9 mouse cellular contexts compared by ENCODE assay signal in genomic region chr11:64956962-64957729, GRCm38 (mm10). TPM values are rescaled to one million over a fixed set of nuclear protein-coding genes. Genes with fewer than 3 reads are reported as not detected.
DNase-seq lines count a peak whose midpoint lies in the region; ATAC-seq and TF ChIP-seq lines count a peak whose summit lies in the region.
"Had no signal": no experiment of that assay in that cellular context is flagged by ENCODE, and none has a peak within 500 bp of the region (broad histone marks: within the 10 kb centered on the region; RNA-seq: fewer than 3 reads in every experiment).

No protein-coding gene starts in this region.

- H3K27ac ChIP-seq in hindbrain, embryonic 15.5 days (replicated peaks) = no peak overlapping the region
- no peak overlapping the region for H3K27ac ChIP-seq in midbrain, postnatal 0 days (ENCODE audit: low read depth, low read length)

- no peaks in the 10 kb centered on the region for H3K36me3 ChIP-seq in hindbrain, embryonic 15.5 days
- H3K36me3 ChIP-seq in midbrain, postnatal 0 days (ENCODE audit: insufficient read depth, low read length) = no peaks in the 10 kb centered on the region

- peak overlapping the region; percentile 8; the same call in 1 of the 2 replicates for H3K4me3 ChIP-seq in hindbrain, embryonic 15.5 days
- peak overlapping the region; percentile 12; the same call in 1 of the 2 replicates for H3K4me3 ChIP-seq in midbrain, postnatal 0 days (ENCODE audit: low read depth, low read length)
- H3K4me3 ChIP-seq: erythroblast, embryonic 14.5 days had no signal

- TF ChIP-seq CTCF in midbrain, postnatal 0 days (IDR thresholded peaks at IDR 0.05) = no peak

- DNase-seq in heart, adult 11 months = peak; percentile 66
- DNase-seq in heart, adult 9 months (ENCODE audit: low spot score in 2 of 2) = no peak
- DNase-seq in embryo, embryonic 9.5 days (ENCODE audit: extremely low spot score) = peak; percentile 54
- peak; percentile 14 for DNase-seq in midbrain, postnatal 0 days (ENCODE audit: low spot score)
- no peak for DNase-seq in thymus, postnatal 10 days (ENCODE audit: low spot score in 2 of 2)
- DNase-seq in MN1 (ENCODE audit: low spot score) = no peak
- DNase-seq in gastrocnemius, postnatal 25 days = no peak

- no peaks in the 10 kb centered on the region; the same call in 1 of the 2 replicates for H3K27me3 ChIP-seq in hindbrain, embryonic 15.5 days
- no peaks in the 10 kb centered on the region for H3K27me3 ChIP-seq in midbrain, postnatal 0 days (ENCODE audit: insufficient read depth, low read length)

- peaks cover 10% of the 10 kb centered on the region for H3K4me1 ChIP-seq in hindbrain, embryonic 15.5 days (replicated peaks)
- no peaks in the 10 kb centered on the region for H3K4me1 ChIP-seq in midbrain, postnatal 0 days (ENCODE audit: insufficient read depth, low read length)

- H3K9me3 ChIP-seq in hindbrain, embryonic 15.5 days = no peaks in the 10 kb centered on the region
- H3K9me3 ChIP-seq in midbrain, postnatal 0 days (ENCODE audit: low read length) = no peaks in the 10 kb centered on the region

- ATAC-seq in hindbrain, embryonic 15.5 days (ENCODE audit: low FRiP score, low read depth) = 0 out of 2 replicates have a peak, but pooled peaks have one; percentile 38
- ATAC-seq in midbrain, postnatal 0 days (ENCODE audit: low FRiP score) = no peak

- 0 out of 2 replicates have a peak overlapping the region, but pooled peaks have one; percentile 1 for H3K9ac ChIP-seq in hindbrain, embryonic 15.5 days
- H3K9ac ChIP-seq in midbrain, postnatal 0 days (replicated peaks; ENCODE audit: low read length, poor library complexity, severe bottlenecking) = no peak overlapping the region

- peak overlapping the region; percentile 45 for H3K4me2 ChIP-seq in hindbrain, embryonic 15.5 days
- peak overlapping the region; percentile 35 for H3K4me2 ChIP-seq in midbrain, postnatal 0 days (ENCODE audit: low read depth, low read length, poor library complexity, severe bottlenecking)

- WGBS in hindbrain, embryonic 15.5 days = 11% methylated on average over 16 of the region's 16 CpGs
- 10% methylated on average over 16 of the region's 16 CpGs for WGBS in midbrain, postnatal 0 days

RNA-seq across cellular contexts. Expression of gene Elac2, which starts 21.7 kb away (rescaled TPM):
- 28.5 and 32.8 TPM in 2 replicates for polyA plus RNA-seq in hindbrain, embryonic 15.5 days (2015; fragmentation: Nextera tagmentation; extraction: Ambion mirVana)
- 33.6 and 34.5 TPM in 2 replicates for total RNA-seq in midbrain, postnatal 0 days (2014; rRNA removed)
- 23.4 TPM in 2 replicates for polyA plus RNA-seq in midbrain, postnatal 0 days (2015; fragmentation: Nextera tagmentation; extraction: Ambion mirVana)
- total RNA-seq in gastrocnemius, postnatal 25 days (2021) = 10 to 100 TPM; 18.3 to 18.6 TPM

Comparison
In these comparisons a context has a peak if more than half of its experiments do, and no peak if none do; other contexts are left out.
1. DNase-seq: peak in heart, adult 11 months (single experiment), embryo, embryonic 9.5 days (single experiment) and midbrain, postnatal 0 days (single experiment); none in heart, adult 9 months (0 of 2), thymus, postnatal 10 days (0 of 2), MN1 (single experiment) and gastrocnemius, postnatal 25 days (single experiment).